Mouse (Mus musculus) c-Kit-positive CD71-negative TER-119-negative erythroid progenitor cells, embryonic 14.5 days (primary cell): ENCODE data around the gene Spdya.
"Not testable (repeated sequence)": the region's sequence is repeated elsewhere in the genome, so short reads cannot be mapped to it uniquely, and the experiment has no call there.

Experiments used
- DNase-seq: peaks from one replicate; pipeline ENCODE4 v3.0.0-alpha.2; 2013; ENCODE audit warnings: low read depth

Gene Spdya

DNA sequence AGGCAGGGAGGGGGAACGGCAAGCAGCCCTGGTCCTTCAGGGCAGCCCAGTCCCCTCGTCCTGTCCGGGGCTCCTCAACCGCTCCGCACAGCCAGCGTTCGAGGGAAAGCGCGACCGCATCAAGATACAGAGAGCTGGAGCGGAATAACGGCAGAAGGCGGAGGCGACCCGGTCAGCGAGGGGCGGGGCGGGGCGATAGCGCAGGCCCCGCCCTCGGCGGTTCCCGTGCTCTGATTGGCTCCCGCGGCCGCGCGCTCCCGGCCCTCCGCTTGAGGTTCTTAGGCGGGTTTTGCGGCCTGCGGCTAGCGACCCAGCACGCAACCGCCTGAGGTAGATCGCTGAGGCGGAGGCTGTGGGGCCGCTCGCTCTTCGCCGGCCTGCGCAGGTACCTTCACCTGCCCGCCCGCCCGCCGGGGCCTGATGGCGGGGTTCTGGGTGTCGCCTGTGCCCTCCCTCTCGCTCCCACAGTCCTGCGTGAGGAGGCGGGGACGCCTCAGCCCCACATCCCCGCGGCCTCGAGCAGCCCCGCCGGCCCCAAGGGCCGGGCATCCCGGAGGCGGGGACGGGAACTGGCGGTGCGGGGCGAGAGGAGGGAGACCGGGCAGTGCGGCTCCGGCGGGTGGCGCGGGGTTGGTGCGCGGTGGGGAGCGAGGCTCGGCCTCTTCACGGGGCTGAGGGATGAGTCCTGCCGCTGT, at the start of gene Spdya:
TSS of gene Spdya (plus strand) at position 305 of the 695 bp plus-strand sequence.
- peak; percentile 60 for DNase-seq

DNA sequence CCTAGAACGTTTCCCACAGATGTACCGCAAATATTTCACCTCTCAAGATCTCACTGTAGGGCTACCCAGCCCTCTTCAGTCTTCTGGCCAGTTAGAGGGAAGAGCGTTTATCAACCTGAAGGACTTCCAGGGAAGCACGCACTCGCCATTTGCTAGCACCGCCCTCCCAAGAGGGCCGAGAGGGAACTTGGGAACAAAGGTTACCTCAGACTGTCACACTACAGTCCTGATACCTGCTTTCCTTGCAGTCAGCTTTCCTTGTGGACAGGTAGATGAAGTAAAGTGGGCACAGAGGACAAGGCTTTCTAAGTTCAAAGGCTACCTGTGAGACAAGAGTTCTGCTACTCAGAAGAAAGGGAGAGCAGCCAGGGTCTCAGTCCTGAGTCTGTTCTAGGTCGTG, 45.0 kb upstream of the Spdya start:
- DNase-seq = no peak

DNA sequence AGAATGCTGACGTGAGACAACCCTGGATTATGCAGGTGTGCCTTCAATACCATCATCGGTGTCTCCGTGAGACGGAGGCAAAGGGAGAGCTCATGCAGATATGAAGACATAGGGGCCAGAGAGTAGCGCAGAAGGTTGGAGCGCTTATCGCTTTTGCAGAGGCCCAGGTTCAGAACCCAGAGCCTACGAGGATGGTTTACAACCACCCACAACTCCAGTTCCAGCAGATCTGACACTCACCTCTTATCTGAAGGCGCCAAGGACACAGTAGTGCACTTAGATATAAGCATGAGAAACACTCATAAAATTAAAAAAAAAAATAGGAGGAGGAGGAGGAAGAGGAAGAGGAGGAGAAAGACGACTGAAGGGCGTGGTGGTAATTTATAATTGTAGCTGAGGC, 41.6 kb upstream of the Spdya start:
- no peak for DNase-seq

DNA sequence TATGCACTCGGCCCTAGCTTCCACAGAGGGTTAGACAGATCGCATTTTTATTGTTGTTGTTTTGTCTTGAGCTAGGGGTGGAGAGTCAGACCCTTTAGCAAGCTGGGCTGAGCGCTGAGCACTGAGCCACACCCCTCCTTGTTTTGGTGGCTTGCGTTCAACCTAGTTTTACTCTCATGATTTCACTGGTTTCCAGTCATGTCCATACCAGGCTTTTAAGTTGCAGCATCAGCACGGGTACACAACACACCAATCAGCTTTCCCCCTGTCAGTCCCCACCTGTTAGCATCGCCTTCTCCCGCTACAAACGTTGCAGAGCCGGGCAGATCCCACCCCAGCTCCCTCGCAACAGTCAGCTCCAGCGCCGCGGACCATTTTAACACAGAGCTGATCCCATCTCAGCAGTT, 25.6 kb upstream of the Spdya start:
- DNase-seq = no peak

DNA sequence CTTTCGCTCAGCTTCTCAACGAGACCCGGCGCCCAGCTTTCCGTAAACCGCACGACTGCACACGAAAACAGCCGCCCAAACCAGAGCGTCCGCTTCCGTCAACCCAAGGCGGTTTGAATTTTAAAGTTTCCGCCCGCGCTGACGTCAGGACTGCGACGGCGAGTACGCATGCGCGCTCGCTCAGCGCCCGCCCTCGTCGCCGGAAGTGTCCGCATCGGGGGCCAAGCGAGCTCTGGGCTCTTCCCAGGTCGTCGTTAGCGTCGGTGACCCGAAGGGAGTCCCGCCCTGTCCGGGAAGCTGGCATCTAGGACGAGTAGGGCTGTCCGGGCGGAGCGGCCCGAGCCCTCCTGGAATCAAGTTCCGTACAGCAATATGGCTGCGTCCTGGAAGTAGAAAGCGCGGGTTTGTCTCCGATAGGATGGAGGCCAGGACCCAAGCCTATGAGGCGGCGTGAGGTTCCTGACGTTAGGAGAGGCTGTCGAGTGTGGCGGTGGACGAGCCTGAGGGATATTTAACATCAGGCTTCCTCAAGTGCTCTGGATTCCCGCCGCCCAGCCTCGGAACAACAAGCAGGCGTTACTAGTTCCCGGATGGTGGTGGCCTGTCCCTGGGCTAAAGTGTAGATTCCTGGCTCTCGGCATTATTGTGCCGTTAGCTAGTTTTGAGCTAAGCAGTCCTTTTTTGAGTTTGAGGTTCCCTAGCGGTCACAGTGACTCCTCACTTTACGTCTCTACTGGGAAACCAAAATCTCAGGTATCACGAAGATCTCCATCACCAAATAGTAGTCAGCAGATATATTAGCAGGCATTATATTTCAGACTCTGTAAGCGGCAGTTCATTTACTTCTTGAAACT, 24.9 kb upstream of the Spdya start, which contains the start of gene Ndc80:
TSS of gene Ndc80 (minus strand) at position 147 of the 854 bp plus-strand sequence.
- peak; percentile 84 for DNase-seq

DNA sequence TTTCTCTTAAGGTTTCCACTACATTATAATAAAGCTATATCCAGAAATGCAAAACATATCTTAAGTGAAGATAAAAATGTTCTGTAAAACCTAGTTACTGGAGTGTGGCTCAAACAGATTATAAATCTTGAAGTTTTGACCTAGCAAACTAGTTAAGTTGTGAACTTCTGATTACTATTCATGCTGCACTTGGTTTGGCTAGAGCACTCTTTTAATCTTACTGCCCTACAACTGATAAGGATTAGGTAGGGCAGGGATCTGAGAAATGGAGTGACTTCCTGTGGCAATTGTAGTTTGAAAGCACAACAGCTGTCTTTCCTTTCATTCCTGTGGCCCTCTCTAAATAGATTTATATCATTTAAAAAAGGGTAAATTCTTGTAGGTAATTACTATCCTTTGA, 23.8 kb upstream of the Spdya start:
- DNase-seq = no peak

DNA sequence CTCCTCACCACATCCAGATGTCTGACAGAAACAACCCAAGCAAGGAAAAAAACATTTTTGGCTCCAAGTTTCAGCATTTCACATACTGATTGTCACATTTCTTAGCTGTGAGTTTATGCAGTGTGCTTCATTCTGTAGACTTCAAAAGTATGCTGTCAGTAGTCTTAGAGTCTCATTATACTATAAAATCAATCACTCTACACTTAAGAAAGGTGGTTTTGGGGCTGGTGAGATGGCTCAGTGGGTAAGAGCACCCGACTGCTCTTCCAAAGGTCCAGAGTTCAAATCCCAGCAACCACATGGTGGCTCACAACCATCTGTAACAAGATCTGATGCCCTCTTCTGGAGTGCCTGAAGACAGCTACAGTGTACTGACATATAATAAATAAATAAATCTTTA, 16.3 kb upstream of the Spdya start:
- not testable (repeated sequence) for DNase-seq

DNA sequence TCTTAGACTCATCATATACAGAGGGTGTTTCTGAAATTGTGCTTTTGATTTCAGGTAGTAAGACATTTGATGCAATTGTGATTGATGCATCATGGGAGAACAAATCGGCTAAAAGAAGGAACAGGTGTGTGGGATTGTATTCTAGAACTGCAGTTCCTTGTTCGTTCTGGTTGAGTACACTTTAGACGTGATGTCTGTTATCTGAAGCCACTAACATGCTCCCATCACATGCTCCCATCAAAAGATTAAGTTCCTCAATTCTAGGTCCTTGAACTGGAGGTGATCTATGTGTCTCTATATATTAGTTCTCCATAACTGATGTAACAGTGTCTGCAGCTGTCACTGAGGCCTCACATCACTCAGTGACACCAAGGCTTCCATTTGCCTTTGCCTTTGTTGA, 14.7 kb upstream of the Spdya start:
- DNase-seq = no peak

DNA sequence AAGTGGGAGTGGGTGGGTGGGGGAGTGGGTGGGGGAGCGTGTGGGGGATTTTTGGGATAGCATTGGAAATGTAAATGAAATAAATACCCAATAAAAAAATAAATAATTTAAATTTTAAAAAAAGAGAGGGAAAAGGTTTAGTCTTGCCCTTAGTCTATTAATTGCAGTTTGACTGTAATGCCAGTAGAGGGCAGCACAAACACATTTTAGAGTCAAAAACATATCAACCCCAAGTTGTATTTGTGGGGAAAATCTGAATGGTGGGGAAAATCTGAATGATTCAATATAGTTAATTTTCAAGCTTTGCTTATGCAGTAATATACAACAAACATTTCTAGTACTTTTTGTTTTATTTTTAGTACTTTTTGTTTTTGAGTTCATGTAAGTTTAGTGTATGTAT, 3.3 kb upstream of the Spdya start:
- no peak for DNase-seq

DNA sequence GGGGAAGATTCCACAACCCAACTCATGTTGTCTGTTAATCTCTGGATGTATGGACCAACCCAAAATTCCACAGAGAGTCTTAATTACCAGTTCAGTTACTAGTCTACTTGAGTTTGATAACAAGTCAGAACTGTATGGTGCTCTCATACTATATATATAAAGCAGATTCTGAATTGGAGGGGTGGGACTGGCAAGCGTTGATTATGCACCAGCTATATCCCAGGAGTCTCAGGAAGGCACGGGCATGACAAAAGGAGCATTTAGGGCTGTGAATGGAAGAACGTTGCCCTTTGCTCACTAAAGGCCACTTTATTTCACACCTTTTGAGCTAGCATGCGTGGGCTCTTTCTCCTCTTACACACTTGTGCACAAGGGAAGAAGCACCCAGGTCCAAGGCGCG, 511 bp upstream of the Spdya start:
- no peak for DNase-seq

DNA sequence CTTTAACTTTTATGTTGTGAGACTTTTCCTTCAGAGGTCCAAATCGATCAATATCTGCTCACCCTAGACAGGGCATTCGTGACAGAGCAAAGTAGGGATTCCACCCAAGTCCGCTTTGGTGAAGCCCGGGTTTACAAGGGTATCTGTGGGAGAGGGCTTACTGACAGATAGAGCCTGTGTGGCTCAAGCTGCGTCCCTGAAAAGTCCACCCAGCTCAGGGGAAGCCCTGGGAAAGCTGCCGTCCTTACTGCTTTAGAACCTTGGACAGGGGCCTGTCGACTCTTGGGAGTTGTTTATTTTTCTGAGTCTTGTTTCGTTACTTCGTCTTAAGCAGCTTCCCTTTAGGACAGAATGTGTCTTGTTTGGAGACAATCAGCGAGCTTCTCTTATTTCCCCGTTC, 1.0 kb downstream of the Spdya start:
- DNase-seq = no peak

DNA sequence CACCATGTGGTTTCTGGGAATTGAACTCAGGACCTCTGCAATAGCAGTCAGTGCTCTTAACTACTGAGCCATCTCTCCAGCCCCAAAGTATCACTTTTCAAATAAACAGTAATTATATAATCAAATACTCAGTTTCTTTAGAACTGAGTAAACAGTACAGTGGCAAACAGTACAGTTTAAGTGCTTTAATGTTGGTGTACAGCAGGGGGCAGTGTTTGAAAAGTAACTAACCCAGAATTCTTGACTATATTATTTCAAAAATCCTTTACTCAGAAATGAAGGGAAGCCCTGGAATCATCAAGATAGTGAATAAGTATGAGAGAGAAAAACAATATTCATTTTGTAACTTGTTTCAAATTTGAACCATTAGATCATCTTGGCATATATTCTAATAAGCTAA, 9.8 kb downstream of the Spdya start:
- no peak for DNase-seq

DNA sequence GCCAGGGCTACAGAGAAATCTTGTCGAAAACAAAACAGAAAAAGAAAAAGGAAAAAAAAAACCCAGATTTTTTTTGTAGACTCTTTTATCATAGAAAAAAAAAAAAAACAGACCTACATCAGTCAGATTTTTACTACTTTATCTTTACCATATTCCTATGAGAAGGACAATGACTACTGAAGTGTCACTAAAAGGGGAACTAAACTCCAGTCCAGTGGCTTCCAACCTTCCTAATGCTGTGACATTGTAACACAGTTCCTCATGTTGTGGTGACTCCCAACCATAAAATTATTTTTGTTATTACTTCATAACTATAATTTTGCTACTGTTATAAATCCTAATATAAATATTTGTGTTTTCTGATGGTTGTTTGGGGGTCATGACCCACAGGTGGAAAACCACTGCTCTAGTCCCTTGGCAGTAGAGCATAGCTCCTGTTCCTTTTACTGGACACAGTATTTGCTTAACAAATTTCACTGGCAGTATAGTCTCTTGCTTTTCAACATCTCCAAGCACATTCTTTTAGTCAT, 27.4 kb downstream of the Spdya start:
- DNase-seq = no peak

DNA sequence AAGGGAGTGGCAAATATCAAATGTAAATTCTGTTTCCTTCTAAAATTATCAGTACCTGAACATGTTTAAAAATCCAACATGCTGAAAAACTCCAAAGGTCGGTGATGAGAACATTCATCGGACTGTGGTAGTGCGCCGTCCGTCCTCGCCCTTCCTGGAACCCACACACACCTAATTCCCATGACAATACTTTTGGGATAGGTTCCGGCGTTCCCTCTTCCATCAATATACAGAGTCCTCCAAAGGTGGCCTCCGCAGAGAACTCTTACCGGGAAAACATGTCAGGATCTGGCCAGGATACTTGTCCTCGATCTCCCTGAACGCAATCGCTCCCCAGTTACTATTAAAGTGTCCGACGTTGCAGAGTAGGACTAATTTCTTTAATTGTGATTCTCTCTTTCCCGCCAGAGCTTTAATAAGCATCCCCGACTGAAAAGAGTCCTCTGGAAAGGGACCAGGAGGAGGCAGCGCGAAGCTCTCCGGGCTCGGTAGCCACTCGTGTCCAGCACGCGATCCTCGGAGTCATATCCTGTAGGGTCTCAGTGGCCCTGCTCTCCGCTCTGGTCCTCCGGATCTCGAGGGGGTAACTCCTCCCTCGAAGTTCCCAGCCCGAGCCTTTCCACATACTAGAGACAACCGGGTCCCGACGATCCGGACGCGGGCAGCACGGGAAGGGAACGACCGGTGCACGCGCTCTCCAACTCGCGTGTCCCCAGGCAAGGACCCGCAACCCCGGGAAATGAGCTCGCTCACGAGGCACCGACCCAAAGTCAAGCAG, 46.2 kb downstream of the Spdya start:
- no peak for DNase-seq

DNA sequence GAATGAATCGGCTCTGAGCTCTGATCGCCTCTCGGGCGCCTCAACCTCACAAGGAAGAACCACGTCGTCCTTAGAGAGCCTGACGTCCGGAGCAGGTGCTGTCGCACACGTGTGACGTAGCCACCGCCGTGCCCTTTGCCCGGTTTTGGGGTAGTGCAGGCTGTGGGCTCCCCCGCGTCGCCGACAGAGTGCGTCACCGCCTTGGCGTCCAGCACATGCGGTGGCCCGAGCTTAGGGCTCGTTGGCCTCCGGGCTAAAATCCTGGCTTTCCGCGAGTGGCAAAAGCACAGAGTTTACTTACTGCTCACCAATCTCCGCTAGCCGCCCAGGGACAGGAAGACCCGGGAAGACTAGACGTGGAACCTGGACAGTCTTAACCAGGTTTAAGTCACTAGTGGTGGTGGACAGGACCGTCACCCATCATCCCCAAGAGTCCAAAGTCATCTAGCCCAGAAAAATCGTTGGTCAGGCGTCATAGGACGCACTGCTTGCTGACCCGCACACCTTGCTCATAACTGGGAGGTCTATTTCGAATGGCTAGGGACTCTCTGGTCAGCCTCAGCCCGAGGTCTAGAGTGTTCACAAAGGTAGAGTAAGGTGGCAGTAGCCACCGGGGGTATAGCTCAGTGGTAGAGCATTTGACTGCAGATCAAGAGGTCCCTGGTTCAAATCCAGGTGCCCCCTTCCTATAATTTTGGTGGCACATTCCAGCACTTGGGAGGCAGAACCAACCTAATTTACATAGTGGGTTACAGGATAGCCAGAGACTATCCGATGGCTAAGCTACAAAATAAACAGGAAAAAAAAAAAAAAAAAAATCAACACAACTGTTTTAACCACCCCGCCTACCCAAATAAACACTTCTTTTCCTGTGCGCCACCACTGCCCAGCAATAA, 47.0 kb downstream of the Spdya start:
- DNase-seq = peak; percentile 87

DNA sequence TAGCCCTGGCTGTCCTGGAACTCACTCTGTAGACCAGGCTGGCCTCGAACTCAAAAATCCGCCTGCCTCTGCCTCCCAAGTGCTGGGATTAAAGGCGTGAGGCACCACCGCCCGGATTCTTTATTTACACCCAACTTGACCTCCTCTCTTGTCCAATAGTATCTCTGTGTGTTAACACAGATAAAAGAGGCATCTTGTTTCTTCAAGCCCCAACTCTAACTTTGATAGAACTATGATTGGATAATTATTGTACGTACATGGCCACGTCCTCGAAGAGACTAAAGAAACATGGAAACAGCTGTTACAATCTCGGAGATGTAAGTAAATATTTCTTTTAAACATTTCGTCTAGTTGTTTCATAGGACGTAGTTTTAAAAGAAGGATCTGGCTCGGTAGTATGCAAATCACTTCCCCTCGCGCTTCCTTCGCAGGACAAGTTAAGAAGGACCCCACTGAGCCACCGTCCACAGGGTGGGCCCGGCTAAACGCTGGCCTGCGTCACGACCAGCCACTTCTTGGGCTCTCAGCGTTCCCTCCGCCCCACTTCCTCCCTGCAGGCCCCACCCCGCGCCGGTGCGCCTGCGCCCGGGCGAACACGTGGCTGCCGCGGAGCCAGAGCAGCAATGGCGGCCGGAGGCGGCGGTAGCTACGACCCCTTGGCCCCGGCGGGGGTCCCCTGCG, 63.9 kb downstream of the Spdya start, which contains the start of gene Wdr43:
TSS of gene Wdr43 (plus strand) at position 258 of the 681 bp plus-strand sequence.
- peak; percentile 91 for DNase-seq

DNA sequence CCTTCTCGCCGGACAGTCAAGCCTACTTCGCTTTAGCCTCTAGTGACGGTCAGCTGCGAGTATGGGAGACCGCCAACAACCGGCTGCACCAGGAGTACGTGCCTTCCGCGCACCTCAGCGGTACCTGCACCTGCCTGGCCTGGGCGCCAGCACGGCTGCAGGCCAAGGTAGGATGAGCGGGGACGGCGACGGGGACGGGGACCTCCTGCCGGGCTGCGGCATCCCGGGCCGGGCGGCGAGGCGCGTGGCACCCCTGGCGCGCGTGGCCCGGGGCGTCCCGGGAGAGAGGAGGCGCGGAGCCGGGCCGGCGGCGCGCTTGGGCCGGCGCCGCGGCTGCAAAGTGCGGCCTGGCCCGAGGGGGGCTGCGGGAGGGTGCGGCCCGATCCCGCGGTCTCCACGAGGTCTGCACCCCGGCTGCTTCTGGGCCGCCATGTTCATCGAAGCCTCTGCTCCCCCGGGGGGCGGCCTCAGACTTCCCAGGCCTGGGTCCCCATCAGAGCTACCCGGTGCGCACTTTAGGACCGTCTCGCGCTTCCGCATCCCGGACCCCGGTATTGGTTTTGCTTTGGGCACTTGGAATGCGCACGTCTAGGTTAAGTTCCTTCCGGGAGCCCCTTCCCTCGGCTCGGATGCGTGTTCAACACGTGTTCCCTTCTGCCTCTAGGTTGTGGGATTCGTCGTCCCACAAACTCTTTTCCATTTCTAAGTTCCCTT, 64.6 kb downstream of the Spdya start:
- DNase-seq = peak; percentile 22

DNA sequence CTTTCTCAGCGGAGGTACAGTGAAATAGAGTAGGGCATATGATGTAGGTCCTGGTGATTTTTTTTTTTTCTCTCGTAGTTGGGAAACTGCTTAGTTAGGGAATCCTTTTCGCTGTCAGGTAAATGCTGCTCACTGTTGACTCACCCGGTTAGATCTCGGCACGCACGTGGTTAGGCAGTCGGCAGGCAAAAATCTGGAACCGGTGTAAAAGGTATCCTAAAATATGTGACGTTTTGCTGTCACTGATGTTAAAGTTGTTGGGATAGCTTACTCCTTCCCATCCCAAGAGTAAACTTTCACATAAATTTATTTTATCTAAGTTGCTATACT, 65.1 kb downstream of the Spdya start:
- no peak for DNase-seq

DNA sequence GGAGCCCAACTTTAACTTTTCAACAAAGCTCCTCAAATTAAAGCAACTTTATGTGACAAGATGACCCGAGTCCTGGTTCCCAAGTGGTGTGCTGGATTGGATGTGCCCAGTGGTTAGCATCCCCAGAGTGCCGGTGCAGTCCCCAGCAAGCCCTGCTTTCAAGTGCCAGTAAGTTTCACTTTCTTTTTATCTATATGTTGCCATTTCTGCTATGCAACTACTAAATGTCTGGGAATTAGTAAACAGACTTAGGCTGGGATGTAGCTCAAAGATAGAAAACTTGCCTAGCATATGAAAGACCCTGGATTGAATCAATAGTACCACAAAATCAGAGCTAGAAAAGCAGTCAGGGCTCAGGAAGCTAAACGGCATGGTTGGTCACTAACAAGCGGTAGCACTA, 66.1 kb downstream of the Spdya start:
- DNase-seq = no peak

DNA sequence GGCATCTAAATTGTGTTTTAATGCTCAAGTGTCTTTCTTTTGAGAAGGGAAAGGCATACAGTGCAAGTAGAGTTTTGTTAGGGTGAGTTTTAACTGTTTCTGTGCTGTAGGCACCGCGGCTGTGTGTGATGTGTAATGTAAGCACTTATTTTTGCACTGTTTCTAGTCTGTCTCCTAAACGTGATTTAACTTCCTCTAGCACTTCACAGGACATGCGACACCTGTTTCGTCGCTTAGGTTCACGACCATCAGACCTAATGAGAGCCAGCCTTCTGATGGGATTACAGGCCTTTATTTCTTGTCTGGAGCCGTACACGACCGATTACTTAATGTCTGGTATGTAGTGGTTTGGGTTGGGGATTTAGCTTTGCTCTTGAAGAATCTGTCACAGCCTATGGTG, 79.9 kb downstream of the Spdya start:
- no peak for DNase-seq
